Mouse (Mus musculus) stomach, adult 2 months (tissue): ENCODE data around the gene Mrpl58. TPM values are rescaled to one million over a fixed set of nuclear protein-coding genes. Genes with fewer than 3 reads are reported as not detected.

ENCODE experiments used
- polyA plus RNA-seq: library from polyadenylated mRNA; depleted of rRNA; stranded (reverse); fragments of >200 nt; gene quantifications from 2 replicates; pipeline ENCODE4 v1.2.3, GENCODE M21; 2012; rRNA removed

The Mrpl58 gene
- polyA plus RNA-seq = 36.6 and 39.3 TPM in 2 replicates

GRCm38 (mm10) chr11:115403338-115404124, at the start of gene Mrpl58:
Mrpl58 (plus strand) TSS chr11:115403752.

DNA sequence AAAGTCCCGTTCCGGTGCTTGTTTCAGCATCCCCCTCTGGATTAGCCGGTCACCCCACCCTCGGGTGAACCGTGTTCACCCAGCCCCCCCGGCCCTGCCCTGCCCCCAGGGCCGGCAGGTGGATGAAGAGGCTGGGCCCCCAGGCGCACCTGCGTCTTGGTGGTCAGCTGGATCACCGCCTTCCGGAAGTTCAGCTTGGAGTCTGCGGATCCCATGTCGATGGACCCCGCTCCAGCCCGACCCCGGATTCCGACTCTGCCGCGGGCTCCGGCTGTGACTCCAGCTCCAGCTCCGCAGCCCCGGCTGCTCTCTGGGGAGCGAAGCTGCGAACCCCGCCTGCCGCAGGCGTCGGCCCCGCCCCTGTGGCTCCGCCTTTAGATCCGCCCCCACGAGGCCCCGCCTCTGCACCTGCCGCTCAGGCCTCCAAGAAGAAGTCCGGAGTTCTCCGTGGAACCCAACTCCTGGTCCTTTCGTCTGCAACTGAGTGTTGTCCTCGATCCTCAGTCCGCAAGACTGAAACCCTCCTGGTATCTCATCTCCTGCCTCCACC, 36.1 kb upstream of the Mrpl58 start, which contains the start of gene Hid1:
Hid1 (minus strand) TSS at position 362 of the 550 bp plus-strand sequence.

GRCm38 (mm10) chr11:115381743-115382539, 21.6 kb upstream of the Mrpl58 start, which contains the start of gene Cdr2l:
Cdr2l (plus strand) TSS chr11:115381916.

DNA sequence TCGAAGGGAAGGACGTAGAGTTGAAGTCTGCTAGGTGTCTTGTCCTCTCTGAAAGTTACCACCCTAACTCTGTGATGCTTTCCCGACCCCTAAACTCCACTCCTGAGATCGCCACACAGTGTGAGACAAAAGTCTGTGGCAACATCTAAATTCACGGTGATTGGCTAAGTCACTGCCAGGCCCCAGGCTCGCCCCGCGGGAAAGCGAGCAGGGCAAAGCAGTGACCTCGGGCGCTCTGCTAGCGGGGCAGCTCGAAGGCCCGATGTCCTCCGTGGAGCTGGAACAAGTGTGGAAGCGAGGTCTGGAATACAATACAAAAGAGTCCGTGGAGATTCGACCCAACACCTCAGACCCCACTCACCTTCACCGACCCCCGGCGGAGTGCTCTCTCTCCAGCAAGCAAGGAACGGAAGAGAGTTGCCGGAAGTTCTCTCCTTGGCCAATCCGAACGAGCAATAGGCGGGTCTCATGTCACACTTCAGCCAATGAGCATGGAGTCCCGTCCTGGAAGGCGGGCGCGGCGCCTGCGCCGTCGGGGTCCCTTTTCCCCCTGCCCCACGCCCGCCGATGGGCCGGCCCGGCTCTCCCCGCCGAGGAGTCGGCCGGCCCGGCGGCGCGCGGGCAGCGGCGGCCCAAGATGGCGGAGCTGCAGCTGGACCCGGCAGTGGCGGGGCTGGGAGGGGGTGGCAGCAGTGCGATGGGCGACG, 16.1 kb downstream of the Mrpl58 start, which contains the start of the genes Atp5h and Kctd2:
Atp5h (minus strand) TSS at position 432 of the 707 bp plus-strand sequence.
Kctd2 (plus strand) TSS at position 598 of the 707 bp plus-strand sequence.

GRCm38 (mm10) chr11:115439906-115440595, 36.5 kb downstream of the Mrpl58 start, which contains the start of gene Trim80:
Trim80 (plus strand) TSS chr11:115440545.

Other genes starting within 250 kb of the Mrpl58 start
- 43.1 and 57.6 TPM in 2 replicates for gene Slc9a3r1, start 240.4 kb upstream of the Mrpl58 start, polyA plus RNA-seq
- 7.5 and 8.3 TPM in 2 replicates for gene Tmem104, start 216.3 kb upstream of the Mrpl58 start, polyA plus RNA-seq
- gene Nat9, start 215.9 kb upstream of the Mrpl58 start, polyA plus RNA-seq = 6.5 and 8.5 TPM in 2 replicates
- 0.06 and 0.31 TPM in 2 replicates for gene Grin2c, start 136.5 kb upstream of the Mrpl58 start, polyA plus RNA-seq
- 12.4 and 13.3 TPM in 2 replicates for gene Fdxr, start 126.7 kb upstream of the Mrpl58 start, polyA plus RNA-seq
- gene Fads6, start 106.1 kb upstream of the Mrpl58 start, polyA plus RNA-seq = 6.2 and 6.6 TPM in 2 replicates
- 16.1 and 21.0 TPM in 2 replicates for gene Otop2, start 96.6 kb upstream of the Mrpl58 start, polyA plus RNA-seq
- gene Ush1g, start 81.7 kb upstream of the Mrpl58 start, polyA plus RNA-seq = 1.5 and 2.2 TPM in 2 replicates
- 23.8 and 26.0 TPM in 2 replicates for gene Otop3, start 69.0 kb upstream of the Mrpl58 start, polyA plus RNA-seq
- gene Hid1, start 36.0 kb upstream of the Mrpl58 start, polyA plus RNA-seq = 80.8 and 93.5 TPM in 2 replicates
- 4.8 and 5.7 TPM in 2 replicates for gene Cdr2l, start 21.8 kb upstream of the Mrpl58 start, polyA plus RNA-seq
- gene Atp5h, start 16.2 kb downstream of the Mrpl58 start, polyA plus RNA-seq = 14.7 and 18.0 TPM in 2 replicates
- 12.6 and 14.1 TPM in 2 replicates for gene Kctd2, start 16.4 kb downstream of the Mrpl58 start, polyA plus RNA-seq
- gene Trim80, start 36.8 kb downstream of the Mrpl58 start, polyA plus RNA-seq = 0.16 and 0.19 TPM in 2 replicates
- 25.7 and 34.8 TPM in 2 replicates for gene Slc16a5, start 58.7 kb downstream of the Mrpl58 start, polyA plus RNA-seq
- gene Armc7, start 71.9 kb downstream of the Mrpl58 start, polyA plus RNA-seq = 6.0 and 11.3 TPM in 2 replicates
- 32.8 and 35.6 TPM in 2 replicates for gene Nt5c, start 88.1 kb downstream of the Mrpl58 start, polyA plus RNA-seq
- 192 and 238 TPM in 2 replicates for gene Jpt1, start 110.6 kb downstream of the Mrpl58 start, polyA plus RNA-seq
- gene Sumo2, start 132.5 kb downstream of the Mrpl58 start, polyA plus RNA-seq = 5.7 and 7.7 TPM in 2 replicates
- 12.5 and 15.1 TPM in 2 replicates for gene Nup85, start 160.7 kb downstream of the Mrpl58 start, polyA plus RNA-seq
- 7.9 and 9.3 TPM in 2 replicates for gene Mrps7, start 200.2 kb downstream of the Mrpl58 start, polyA plus RNA-seq
- gene Gga3, start 200.3 kb downstream of the Mrpl58 start, polyA plus RNA-seq = 6.8 and 15.8 TPM in 2 replicates
- 34.3 and 37.0 TPM in 2 replicates for gene Mif4gd, start 209.2 kb downstream of the Mrpl58 start, polyA plus RNA-seq
- gene Slc25a19, start 224.5 kb downstream of the Mrpl58 start, polyA plus RNA-seq = 10.9 and 14.6 TPM in 2 replicates